In the genomic region with DNA sequence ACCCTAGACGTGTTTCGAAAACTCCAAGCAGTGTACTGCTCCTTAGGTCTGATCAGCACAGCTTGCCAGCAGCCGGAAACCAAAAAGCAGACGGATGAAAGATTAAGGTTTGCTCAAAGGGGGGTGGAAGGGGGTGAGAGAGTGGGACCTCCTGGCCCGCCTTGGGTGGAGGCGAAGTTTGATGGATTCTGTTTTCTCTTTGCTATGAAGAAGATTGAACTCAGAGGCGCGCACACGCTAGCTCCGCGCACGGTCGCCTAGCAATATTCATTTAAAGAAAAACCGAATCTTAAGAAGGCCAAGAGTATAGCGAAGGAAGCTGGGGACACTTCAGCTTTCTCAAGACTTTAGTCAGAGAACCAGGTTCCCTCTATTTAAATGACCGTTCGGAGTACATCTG, we compare ENCODE assay signal across 8 mouse cellular contexts. TPM values are rescaled to one million over a fixed set of nuclear protein-coding genes. Genes with fewer than 3 reads are reported as not detected.
DNase-seq lines count a peak whose midpoint lies in the region; ATAC-seq and TF ChIP-seq lines count a peak whose summit lies in the region.

A gene (plus strand): TSS at position 35 of the 400 bp plus-strand sequence.

- peak within 1 kb of the TSS; percentile 73 for H3K9ac ChIP-seq in forebrain, embryonic 16.5 days (replicated peaks; ENCODE audit: low read depth, low read length)
- H3K9ac ChIP-seq in lung, embryonic 16.5 days (ENCODE audit: low read length), result peak within 1 kb of the TSS; percentile 80

- peak within 1 kb of the TSS; percentile 75; the same call in 1 of the 2 replicates for H3K27ac ChIP-seq in forebrain, embryonic 16.5 days (ENCODE audit: low read length)
- H3K27ac ChIP-seq in lung, embryonic 16.5 days (ENCODE audit: low read length), result peak within 1 kb of the TSS; percentile 82
- H3K27ac ChIP-seq in olfactory bulb, adult 2 months (ENCODE audit: insufficient read depth, low read depth, low read length), result peak within 1 kb of the TSS; percentile 75

- 1% methylated on average over 17 of the region's 17 CpGs for WGBS in forebrain, embryonic 16.5 days
- WGBS in lung, embryonic 16.5 days, result under 1% methylated on average over 17 of the region's 17 CpGs
- 0% methylated on average over 17 of the region's 17 CpGs for WGBS in olfactory bulb, adult 2 months

- H3K4me1 ChIP-seq in forebrain, embryonic 16.5 days (replicated peaks; ENCODE audit: control insufficient read depth, insufficient read depth, low read length), result peaks cover 14% of the 10 kb centered on the region
- H3K4me1 ChIP-seq in lung, embryonic 16.5 days (replicated peaks; ENCODE audit: control insufficient read depth, insufficient read depth, low read length), result peaks cover 17% of the 10 kb centered on the region
- peaks cover 6% of the 10 kb centered on the region; the same call in 1 of the 2 replicates for H3K4me1 ChIP-seq in olfactory bulb, adult 2 months (ENCODE audit: control insufficient read depth, insufficient read depth, low read length)

- H3K4me3 ChIP-seq in forebrain, embryonic 16.5 days (replicated peaks; ENCODE audit: low read length), result peak within 1 kb of the TSS; percentile 62
- peak within 1 kb of the TSS; percentile 87 for H3K4me3 ChIP-seq in lung, embryonic 16.5 days (ENCODE audit: low read length)
- peak within 1 kb of the TSS; percentile 74 for H3K4me3 ChIP-seq in olfactory bulb, adult 2 months (ENCODE audit: insufficient read depth, low read depth, low read length)

- TF ChIP-seq CTCF in olfactory bulb, adult 2 months (IDR thresholded peaks at IDR 0.05; ENCODE audit: insufficient read depth, low read depth, low read length), result no peak

- no peaks in the 10 kb centered on the region for H3K27me3 ChIP-seq in forebrain, embryonic 16.5 days (replicated peaks; ENCODE audit: control insufficient read depth, insufficient read depth, low read length)
- H3K27me3 ChIP-seq in lung, embryonic 16.5 days (ENCODE audit: control insufficient read depth, insufficient read depth, low read depth, low read length), result no peaks in the 10 kb centered on the region

- H3K9me3 ChIP-seq in forebrain, embryonic 16.5 days (ENCODE audit: control insufficient read depth, low read length), result no peaks in the 10 kb centered on the region
- no peaks in the 10 kb centered on the region for H3K9me3 ChIP-seq in lung, embryonic 16.5 days (ENCODE audit: control insufficient read depth, low read length)

- intact Hi-C loops in heart, postnatal 36 days (cut with DNase I), result loop anchor here (1.0 kb wide), 1 partner anchor 47 kb away; no protein-coding TSS in a partner anchor

- peak; percentile 37 for DNase-seq in ZHBTc4 (ENCODE audit: low read depth, low spot score)
- peak; percentile 45 for DNase-seq in cerebellum, adult 11-12 months
- DNase-seq in heart, postnatal 36 days, result peak; percentile 44 to 58
- peak; percentile 12 for DNase-seq in layer of hippocampus, adult 9-10 months (ENCODE audit: low spot score)
- no peak for DNase-seq in Muller cell, postnatal 12 days (ENCODE audit: inconsistent ontology term)

- H3K36me3 ChIP-seq in forebrain, embryonic 16.5 days (ENCODE audit: control insufficient read depth, insufficient read depth), result peaks cover 5% of the 10 kb centered on the region; the same call in 1 of the 2 replicates
- H3K36me3 ChIP-seq in lung, embryonic 16.5 days (ENCODE audit: control insufficient read depth, insufficient read depth, low read length), result no peaks in the 10 kb centered on the region

- ATAC-seq in forebrain, embryonic 16.5 days, result peak; percentile 69
- ATAC-seq in lung, embryonic 16.5 days (ENCODE audit: low read depth), result peak; percentile 71

- H3K4me2 ChIP-seq in forebrain, embryonic 16.5 days (ENCODE audit: low read length), result peak within 1 kb of the TSS; percentile 87
- H3K4me2 ChIP-seq in lung, embryonic 16.5 days (ENCODE audit: low read depth, low read length), result peak within 1 kb of the TSS; percentile 53

- TF ChIP-seq POLR2A in olfactory bulb, adult 2 months (IDR thresholded peaks at IDR 0.05; ENCODE audit: insufficient read depth, low read depth, low read length), result no peak

RNA-seq across cellular contexts. Expression of the gene that starts here (rescaled TPM):
- polyA plus RNA-seq in forebrain, embryonic 16.5 days (2015; fragmentation: Nextera tagmentation; extraction: Ambion mirVana), result 16.9 and 20.7 TPM in 2 replicates
- 10 to 100 TPM; 28.8 to 32.6 TPM for total RNA-seq in heart, postnatal 36 days (2021)
- 17.7 and 21.3 TPM in 2 replicates for polyA plus RNA-seq in lung, embryonic 16.5 days (2015; fragmentation: Nextera tagmentation; extraction: Ambion mirVana)
- not detected in 2 replicates for polyA plus RNA-seq in olfactory bulb, adult 2 months (2012; ENCODE audit: insufficient read depth, insufficient read length, low replicate concordance, missing spikeins)

Comparison
In these comparisons a context has a peak if more than half of its experiments do, and no peak if none do; other contexts are left out.
1. RNA of the gene that starts here (polyA plus RNA-seq): 17.7 to 21.3 TPM in lung, embryonic 16.5 days and 16.9 to 20.7 TPM in forebrain, embryonic 16.5 days; not detected in olfactory bulb, adult 2 months; every median in the first group is over 10 times any median in the second.
2. Peak in every context shown above with its lines, with median percentiles within 50 percentile points of each other: H3K27ac ChIP-seq and H3K4me3 ChIP-seq.